Mouse (Mus musculus): ENCODE data around the gene Plg. TPM values are rescaled to one million over a fixed set of nuclear protein-coding genes. Genes with fewer than 3 reads are reported as not detected.
A peak's percentile ranks its signal among the peaks of the same experiment; 100 is the strongest.

The Plg gene
- polyA plus RNA-seq, 1 experiment from 2014 or later: 0.05 TPM

- Histone ChIP-seq H3K4me2 (replicated peaks; ENCODE audit: low read depth, low read length) (no peak overlapping the region), H3K4me1 (ENCODE audit: insufficient read depth, low read depth, low read length) (no peaks in the 10 kb centered on the region; the same call in 1 of the 2 replicates), H3K9ac (replicated peaks; ENCODE audit: low read depth) (no peak overlapping the region), H3K4me3 (ENCODE audit: low read depth, low read length) (no peak overlapping the region), H3K36me3 (ENCODE audit: insufficient read depth, low read length) (no peaks in the 10 kb centered on the region), H3K27me3 (replicated peaks; ENCODE audit: insufficient read depth, low read length) (no peaks in the 10 kb centered on the region), H3K27ac (ENCODE audit: low read length) (no peak overlapping the region), H3K9me3 (ENCODE audit: low read length) (no peaks in the 10 kb centered on the region)
- no peak for TF ChIP-seq CTCF (IDR thresholded peaks at IDR 0.05)
- no peak for TF ChIP-seq EP300 (IDR thresholded peaks at IDR 0.05)
- WGBS: 50% methylated on average over 5 of the region's 5 CpGs
- DNase-seq (ENCODE audit: low spot score): no peak
- no peak for ATAC-seq
Measured at GRCm38 (mm10) chr17:12369393-12369792, 9.0 kb upstream of the Plg start.

GRCm38 (mm10) chr17:12370289-12370688 lies 8.1 kb upstream of the Plg start:
- Histone ChIP-seq H3K9ac (replicated peaks; ENCODE audit: low read depth) (no peak overlapping the region), H3K36me3 (ENCODE audit: insufficient read depth, low read length) (no peaks in the 10 kb centered on the region), H3K27ac (ENCODE audit: low read length) (no peak overlapping the region), H3K27me3 (replicated peaks; ENCODE audit: insufficient read depth, low read length) (no peaks in the 10 kb centered on the region), H3K4me3 (ENCODE audit: low read depth, low read length) (no peak overlapping the region), H3K9me3 (ENCODE audit: low read length) (no peaks in the 10 kb centered on the region), H3K4me2 (replicated peaks; ENCODE audit: low read depth, low read length) (no peak overlapping the region), H3K4me1 (ENCODE audit: insufficient read depth, low read depth, low read length) (no peaks in the 10 kb centered on the region; the same call in 1 of the 2 replicates)
- TF ChIP-seq CTCF (IDR thresholded peaks at IDR 0.05): no peak
- TF ChIP-seq EP300 (IDR thresholded peaks at IDR 0.05): no peak
- WGBS: 61% methylated on average over 4 of the region's 4 CpGs
- no peak for ATAC-seq
- DNase-seq (ENCODE audit: low spot score): no peak

GRCm38 (mm10) chr17:12371310-12371925 lies 7.0 kb upstream of the Plg start:
- Histone ChIP-seq H3K4me3 (ENCODE audit: low read depth, low read length) (no peak overlapping the region), H3K27ac (ENCODE audit: low read length) (no peak overlapping the region), H3K4me2 (replicated peaks; ENCODE audit: low read depth, low read length) (peak overlapping the region; percentile 35), H3K4me1 (ENCODE audit: insufficient read depth, low read depth, low read length) (no peaks in the 10 kb centered on the region; the same call in 1 of the 2 replicates), H3K27me3 (replicated peaks; ENCODE audit: insufficient read depth, low read length) (no peaks in the 10 kb centered on the region), H3K36me3 (ENCODE audit: insufficient read depth, low read length) (no peaks in the 10 kb centered on the region), H3K9me3 (ENCODE audit: low read length) (no peaks in the 10 kb centered on the region), H3K9ac (replicated peaks; ENCODE audit: low read depth) (no peak overlapping the region)
- WGBS: 33% methylated on average over 10 of the region's 10 CpGs
- peak; percentile 65 for TF ChIP-seq CTCF (IDR thresholded peaks at IDR 0.05)
- 0 out of 2 replicates have a peak, but pooled peaks have one; percentile 20 for TF ChIP-seq EP300 (IDR thresholded peaks at IDR 0.05)
- DNase-seq (ENCODE audit: low spot score): peak; percentile 80
- ATAC-seq: peak; percentile 30; the same call in 1 of the 2 replicates

- Histone ChIP-seq H3K9me3 (ENCODE audit: low read length) (no peaks in the 10 kb centered on the region), H3K9ac (replicated peaks; ENCODE audit: low read depth) (no peak overlapping the region), H3K27me3 (replicated peaks; ENCODE audit: insufficient read depth, low read length) (no peaks in the 10 kb centered on the region), H3K4me2 (replicated peaks; ENCODE audit: low read depth, low read length) (peak overlapping the region; percentile 35), H3K4me1 (ENCODE audit: insufficient read depth, low read depth, low read length) (no peaks in the 10 kb centered on the region; the same call in 1 of the 2 replicates), H3K36me3 (ENCODE audit: insufficient read depth, low read length) (no peaks in the 10 kb centered on the region), H3K27ac (ENCODE audit: low read length) (no peak overlapping the region), H3K4me3 (ENCODE audit: low read depth, low read length) (no peak overlapping the region)
- DNase-seq (ENCODE audit: low spot score) (peak; percentile 84), ATAC-seq (peak; percentile 73)
- TF ChIP-seq CTCF (IDR thresholded peaks at IDR 0.05) (peak; percentile 95), EP300 (IDR thresholded peaks at IDR 0.05) (no peak)
- 14% methylated on average over 4 of the region's 4 CpGs for WGBS
Measured at GRCm38 (mm10) chr17:12372021-12372420, 6.4 kb upstream of the Plg start.

- no peak for TF ChIP-seq EP300 (IDR thresholded peaks at IDR 0.05)
- no peak for TF ChIP-seq CTCF (IDR thresholded peaks at IDR 0.05)
- DNase-seq (ENCODE audit: low spot score): no peak
- Histone ChIP-seq H3K9me3 (ENCODE audit: low read length) (no peaks in the 10 kb centered on the region), H3K27ac (ENCODE audit: low read length) (no peak overlapping the region), H3K27me3 (replicated peaks; ENCODE audit: insufficient read depth, low read length) (no peaks in the 10 kb centered on the region), H3K4me2 (replicated peaks; ENCODE audit: low read depth, low read length) (no peak overlapping the region), H3K9ac (replicated peaks; ENCODE audit: low read depth) (no peak overlapping the region), H3K4me3 (ENCODE audit: low read depth, low read length) (no peak overlapping the region), H3K36me3 (ENCODE audit: insufficient read depth, low read length) (no peaks in the 10 kb centered on the region), H3K4me1 (ENCODE audit: insufficient read depth, low read depth, low read length) (no peaks in the 10 kb centered on the region; the same call in 1 of the 2 replicates)
- WGBS: 42% methylated on average over 3 of the region's 3 CpGs
- ATAC-seq: no peak
Measured at GRCm38 (mm10) chr17:12373601-12374144, 4.7 kb upstream of the Plg start.

GRCm38 (mm10) chr17:12380287-12380686 lies 1.9 kb downstream of the Plg start:
- TF ChIP-seq EP300 (IDR thresholded peaks at IDR 0.05) (no peak), CTCF (IDR thresholded peaks at IDR 0.05) (no peak)

More at GRCm38 (mm10) chr17:12380287-12380686, 1.9 kb downstream of the Plg start:
- 67% methylated on average over 4 of the region's 4 CpGs for WGBS
- Histone ChIP-seq H3K4me3 (ENCODE audit: low read depth, low read length) (no peak overlapping the region), H3K9me3 (ENCODE audit: low read length) (no peaks in the 10 kb centered on the region), H3K27ac (ENCODE audit: low read length) (no peak overlapping the region), H3K9ac (replicated peaks; ENCODE audit: low read depth) (no peak overlapping the region), H3K4me1 (ENCODE audit: insufficient read depth, low read depth, low read length) (no peaks in the 10 kb centered on the region), H3K4me2 (replicated peaks; ENCODE audit: low read depth, low read length) (no peak overlapping the region), H3K27me3 (replicated peaks; ENCODE audit: insufficient read depth, low read length) (no peaks in the 10 kb centered on the region), H3K36me3 (ENCODE audit: insufficient read depth, low read length) (no peaks in the 10 kb centered on the region)
- ATAC-seq (no peak), DNase-seq (ENCODE audit: low spot score) (no peak)

All from lung, postnatal 0 days (tissue).